Mouse (Mus musculus) forebrain, embryonic 10.5 days (tissue): Measurements from ENCODE around the gene Ccdc158. TPM values are rescaled to one million over a fixed set of nuclear protein-coding genes. Genes with fewer than 3 reads are reported as not detected.

Source experiments
- DNase-seq: peaks from one replicate; pipeline ENCODE4 v3.0.0-alpha.2; 2017; ENCODE audit warnings: low spot score; ENCODE audit errors: extremely low spot score
- H3K27ac ChIP-seq: fragments of 300-500 bp; sonication (generic); 2 replicates; pipeline ENCODE4 v1.5.1; 2016; ENCODE audit warnings: mild to moderate bottlenecking
- H3K27me3 ChIP-seq: fragments of 300-500 bp; sonication (generic); 2 replicates; pipeline ENCODE4 v1.6.1; 2016; ENCODE audit warnings: mild to moderate bottlenecking; ENCODE audit not compliant: poor library complexity, severe bottlenecking
- H3K36me3 ChIP-seq: fragments of 300-500 bp; sonication (generic); replicated peaks from 2 replicates; pipeline ENCODE4 v1.6.1; 2016; ENCODE audit warnings: mild to moderate bottlenecking, moderate library complexity
- H3K4me1 ChIP-seq: fragments of 300-500 bp; sonication (generic); 2 replicates; pipeline ENCODE4 v1.6.1; 2016
- H3K4me3 ChIP-seq: fragments of 300-500 bp; sonication (generic); 2 replicates; pipeline ENCODE4 v1.5.1; 2016; ENCODE audit warnings: mild to moderate bottlenecking, moderate library complexity
- H3K9me3 ChIP-seq: fragments of 300-500 bp; sonication (generic); 2 replicates; pipeline ENCODE4 v1.6.1; 2016; ENCODE audit warnings: mild to moderate bottlenecking, moderate library complexity
- WGBS: fragments of 180-500 bp; shearing (Covaris S2); methylation state at CpG from one replicate; pipeline ENCODE4 v1.1.7; 2016; 5-methylcytosine and 5-hydroxymethylcytosine counted together
- polyA plus RNA-seq: library from polyadenylated mRNA; unstranded; fragments of >200 nt; fragmentation: Nextera tagmentation; extraction: Ambion mirVana; gene quantifications from 2 replicates; pipeline ENCODE4 v1.2.1, GENCODE M21; 2016

The Ccdc158 gene
- polyA plus RNA-seq, 1 experiment from 2014 or later = 1.4 TPM

GRCm38 (mm10) chr5:92701750-92702149 lies 26.7 kb upstream of the Ccdc158 start:
- H3K4me3 ChIP-seq = no peak overlapping the region
- H3K27ac ChIP-seq = peak overlapping the region; percentile 66
- H3K27me3 ChIP-seq = no peaks in the 10 kb centered on the region
- H3K4me1 ChIP-seq = peaks cover 62% of the 10 kb centered on the region
- DNase-seq = no peak
- H3K36me3 ChIP-seq = peaks cover 2% of the 10 kb centered on the region; the same call in 1 of the 2 replicates
- WGBS = 48% methylated on average over 11 of the region's 11 CpGs
- H3K9me3 ChIP-seq = no peaks in the 10 kb centered on the region

GRCm38 (mm10) chr5:92698837-92699529 lies 23.9 kb upstream of the Ccdc158 start:
- DNase-seq = peak; percentile 55
- peaks cover 18% of the 10 kb centered on the region; the same call in 1 of the 2 replicates for H3K36me3 ChIP-seq
- peaks cover under 1% of the 10 kb centered on the region; the same call in 1 of the 2 replicates for H3K9me3 ChIP-seq
- WGBS = 8% methylated on average over 17 of the region's 17 CpGs
- H3K27ac ChIP-seq = peak overlapping the region; percentile 91
- H3K4me1 ChIP-seq = peaks cover 55% of the 10 kb centered on the region
- peak overlapping the region; percentile 43 for H3K4me3 ChIP-seq
- no peaks in the 10 kb centered on the region for H3K27me3 ChIP-seq

- peak; percentile 69 for DNase-seq
- WGBS = 2% methylated on average over 15 of the region's 15 CpGs
- H3K36me3 ChIP-seq = peaks cover 25% of the 10 kb centered on the region
- peak overlapping the region; percentile 91 for H3K27ac ChIP-seq
- H3K9me3 ChIP-seq = peaks cover 7% of the 10 kb centered on the region
- H3K4me3 ChIP-seq = peak overlapping the region; percentile 43
- no peaks in the 10 kb centered on the region for H3K27me3 ChIP-seq
- peaks cover 55% of the 10 kb centered on the region for H3K4me1 ChIP-seq
Observed at GRCm38 (mm10) chr5:92698131-92698836, 23.2 kb upstream of the Ccdc158 start.

- no peak overlapping the region for H3K4me3 ChIP-seq
- H3K27me3 ChIP-seq = no peaks in the 10 kb centered on the region
- no peak overlapping the region for H3K27ac ChIP-seq
- no peak for DNase-seq
- peaks cover 34% of the 10 kb centered on the region for H3K36me3 ChIP-seq
- WGBS = 87% methylated on average over 10 of the region's 10 CpGs
- peaks cover 12% of the 10 kb centered on the region for H3K9me3 ChIP-seq
- peaks cover 40% of the 10 kb centered on the region for H3K4me1 ChIP-seq
Observed at GRCm38 (mm10) chr5:92694316-92694995, 19.4 kb upstream of the Ccdc158 start.

GRCm38 (mm10) chr5:92693744-92694143 lies 18.7 kb upstream of the Ccdc158 start:
- Histone ChIP-seq H3K9me3 (peaks cover 17% of the 10 kb centered on the region), H3K27ac (no peak overlapping the region), H3K27me3 (no peaks in the 10 kb centered on the region), H3K4me1 (peaks cover 32% of the 10 kb centered on the region), H3K36me3 (peaks cover 41% of the 10 kb centered on the region), H3K4me3 (no peak overlapping the region)
- DNase-seq = no peak
- 88% methylated on average over 3 of the region's 3 CpGs for WGBS

GRCm38 (mm10) chr5:92692206-92693007 lies 17.3 kb upstream of the Ccdc158 start:
- WGBS = 84% methylated on average over 16 of the region's 16 CpGs
- peaks cover 19% of the 10 kb centered on the region for H3K9me3 ChIP-seq

GRCm38 (mm10) chr5:92688569-92688968 lies 13.5 kb upstream of the Ccdc158 start:
- Histone ChIP-seq H3K27ac (no peak overlapping the region), H3K4me3 (no peak overlapping the region), H3K36me3 (peaks cover 28% of the 10 kb centered on the region), H3K27me3 (no peaks in the 10 kb centered on the region), H3K9me3 (peaks cover 15% of the 10 kb centered on the region), H3K4me1 (peaks cover 36% of the 10 kb centered on the region)
- DNase-seq = no peak
- WGBS = 87% methylated on average over 9 of the region's 9 CpGs

More at GRCm38 (mm10) chr5:92692206-92693007, 17.3 kb upstream of the Ccdc158 start:
- no peak overlapping the region for H3K27ac ChIP-seq
- H3K27me3 ChIP-seq = no peaks in the 10 kb centered on the region
- peaks cover 27% of the 10 kb centered on the region for H3K4me1 ChIP-seq
- H3K36me3 ChIP-seq = peaks cover 44% of the 10 kb centered on the region
- DNase-seq = no peak
- H3K4me3 ChIP-seq = no peak overlapping the region

- H3K36me3 ChIP-seq = peaks cover 25% of the 10 kb centered on the region
- DNase-seq = no peak
- H3K27ac ChIP-seq = no peak overlapping the region
- peaks cover 40% of the 10 kb centered on the region for H3K4me1 ChIP-seq
- H3K9me3 ChIP-seq = peaks cover 10% of the 10 kb centered on the region
- no peak overlapping the region for H3K4me3 ChIP-seq
- H3K27me3 ChIP-seq = no peaks in the 10 kb centered on the region
- WGBS = 80% methylated on average over 5 of the region's 5 CpGs
Observed at GRCm38 (mm10) chr5:92688124-92688523, 13.1 kb upstream of the Ccdc158 start.

- peak overlapping the region; percentile 71; the same call in 1 of the 2 replicates for H3K4me3 ChIP-seq
- WGBS = 88% methylated on average over 16 of the region's 16 CpGs
Observed at GRCm38 (mm10) chr5:92684715-92685460, 9.8 kb upstream of the Ccdc158 start.

GRCm38 (mm10) chr5:92683871-92684475 lies 8.9 kb upstream of the Ccdc158 start:
- peaks cover 10% of the 10 kb centered on the region for H3K36me3 ChIP-seq
- H3K4me3 ChIP-seq = peak overlapping the region; percentile 71
- H3K4me1 ChIP-seq = peaks cover 54% of the 10 kb centered on the region
- no peaks in the 10 kb centered on the region for H3K27me3 ChIP-seq
- WGBS = 11% methylated on average over 9 of the region's 9 CpGs
- peak overlapping the region; percentile 95 for H3K27ac ChIP-seq
- DNase-seq = no peak
- peaks cover 5% of the 10 kb centered on the region; the same call in 1 of the 2 replicates for H3K9me3 ChIP-seq

More at GRCm38 (mm10) chr5:92684715-92685460, 9.8 kb upstream of the Ccdc158 start:
- no peaks in the 10 kb centered on the region for H3K27me3 ChIP-seq
- peaks cover 18% of the 10 kb centered on the region for H3K36me3 ChIP-seq
- H3K27ac ChIP-seq = peak overlapping the region; percentile 51
- peaks cover 51% of the 10 kb centered on the region for H3K4me1 ChIP-seq
- peaks cover 7% of the 10 kb centered on the region; the same call in 1 of the 2 replicates for H3K9me3 ChIP-seq
- DNase-seq = no peak

- 0% methylated on average over 26 of the region's 26 CpGs for WGBS
- Histone ChIP-seq H3K27me3 (no peaks in the 10 kb centered on the region), H3K4me1 (peaks cover 54% of the 10 kb centered on the region), H3K4me3 (peak within 1 kb of the TSS; percentile 71), H3K36me3 (peaks cover 5% of the 10 kb centered on the region; the same call in 1 of the 2 replicates), H3K27ac (peak within 1 kb of the TSS; percentile 95), H3K9me3 (no peaks in the 10 kb centered on the region)
- DNase-seq = peak; percentile 68
Observed at GRCm38 (mm10) chr5:92683351-92683807, 8.3 kb upstream of the Ccdc158 start, which contains the start of gene Shroom3. Shroom3 (plus strand) TSS chr5:92683435.
